Mouse (Mus musculus): ENCODE results near the gene Tor3a.
"Not testable (repeated sequence)": the region's sequence is repeated elsewhere in the genome, so short reads cannot be mapped to it uniquely, and the experiment has no call there.

Tor3a gene

GRCm38 (mm10) chr1:156669208-156669983 is 4.8 kb downstream of the Tor3a start:
- no peak for DNase-seq

DNA sequence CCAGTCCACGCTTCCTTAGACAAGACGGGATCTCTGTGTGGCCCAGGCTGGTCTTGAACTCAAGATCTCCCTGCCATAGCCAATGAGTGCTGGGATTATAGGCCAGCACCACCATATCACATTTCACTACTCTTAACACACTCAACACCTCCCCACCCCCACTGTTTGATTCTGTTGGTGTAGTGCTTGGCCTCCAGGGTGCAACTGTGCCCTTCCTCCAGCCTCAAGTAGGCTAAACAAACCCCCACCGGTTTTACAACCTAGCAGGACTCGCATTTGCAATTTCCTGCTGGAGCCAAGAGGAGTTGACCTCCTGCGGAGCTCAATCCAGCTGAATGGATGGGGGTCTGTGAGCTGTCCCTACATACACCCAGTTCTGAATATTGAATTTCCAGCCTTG is 5.6 kb downstream of the Tor3a start:
- DNase-seq: no peak

DNA sequence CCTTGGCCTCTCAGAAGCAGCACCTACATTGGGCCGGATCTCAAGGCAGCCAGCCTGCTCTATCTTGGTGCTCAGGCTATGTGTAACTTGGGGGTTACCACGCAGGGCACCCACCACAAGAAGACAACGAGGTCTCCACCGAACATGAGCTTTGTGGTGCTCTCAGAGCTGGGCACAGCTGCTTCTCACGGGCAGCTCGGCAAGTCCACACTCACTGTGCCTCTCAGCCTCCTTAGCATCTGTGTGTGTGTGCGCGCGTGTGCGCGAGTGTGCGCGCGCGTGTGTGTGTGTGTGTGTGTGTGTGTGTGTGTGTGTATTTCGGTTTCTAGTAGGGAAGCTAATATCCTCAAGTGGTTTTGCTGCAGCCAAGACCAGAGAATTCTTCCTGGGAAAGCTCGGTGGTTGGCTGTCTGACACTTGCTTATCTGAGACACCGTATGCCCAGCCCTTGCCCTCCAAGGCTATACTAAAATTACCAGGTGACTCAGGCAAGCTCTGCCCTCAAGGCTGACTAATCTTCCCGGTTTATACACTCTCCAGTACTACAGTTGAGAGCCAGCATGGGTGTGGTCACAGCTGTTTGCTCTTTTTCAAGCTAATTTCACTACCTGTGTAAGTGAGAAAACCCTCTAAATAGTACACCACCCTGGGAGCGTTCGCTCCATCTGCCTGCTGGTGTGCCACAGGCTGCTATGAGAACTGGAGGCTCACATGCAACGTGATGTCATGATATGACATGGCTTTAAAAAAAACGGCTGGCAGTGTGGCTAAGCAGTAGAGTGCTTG is 6.8 kb downstream of the Tor3a start:
- no peak for DNase-seq

DNA sequence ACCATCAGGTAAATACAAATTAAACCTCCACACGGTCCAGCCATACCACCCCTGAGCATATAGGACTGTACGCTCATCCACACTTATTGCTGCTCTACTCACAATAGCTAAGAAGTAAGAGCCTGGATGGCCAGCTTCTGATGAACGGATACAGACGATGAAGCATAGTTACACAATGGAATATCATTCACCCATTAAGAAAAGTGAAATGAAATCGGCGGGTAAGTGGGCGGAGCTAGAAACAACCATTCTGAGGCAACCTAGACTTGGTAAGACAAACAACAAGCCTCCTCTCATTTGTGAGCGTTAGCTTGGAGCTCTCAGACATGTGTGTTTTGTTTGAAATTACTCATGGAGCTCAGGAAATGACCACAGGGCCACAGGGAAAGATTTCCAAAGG is 8.4 kb downstream of the Tor3a start:
- no peak for DNase-seq

GRCm38 (mm10) chr1:156660660-156661236 is 13.4 kb downstream of the Tor3a start:
- not testable (repeated sequence) for DNase-seq

DNA sequence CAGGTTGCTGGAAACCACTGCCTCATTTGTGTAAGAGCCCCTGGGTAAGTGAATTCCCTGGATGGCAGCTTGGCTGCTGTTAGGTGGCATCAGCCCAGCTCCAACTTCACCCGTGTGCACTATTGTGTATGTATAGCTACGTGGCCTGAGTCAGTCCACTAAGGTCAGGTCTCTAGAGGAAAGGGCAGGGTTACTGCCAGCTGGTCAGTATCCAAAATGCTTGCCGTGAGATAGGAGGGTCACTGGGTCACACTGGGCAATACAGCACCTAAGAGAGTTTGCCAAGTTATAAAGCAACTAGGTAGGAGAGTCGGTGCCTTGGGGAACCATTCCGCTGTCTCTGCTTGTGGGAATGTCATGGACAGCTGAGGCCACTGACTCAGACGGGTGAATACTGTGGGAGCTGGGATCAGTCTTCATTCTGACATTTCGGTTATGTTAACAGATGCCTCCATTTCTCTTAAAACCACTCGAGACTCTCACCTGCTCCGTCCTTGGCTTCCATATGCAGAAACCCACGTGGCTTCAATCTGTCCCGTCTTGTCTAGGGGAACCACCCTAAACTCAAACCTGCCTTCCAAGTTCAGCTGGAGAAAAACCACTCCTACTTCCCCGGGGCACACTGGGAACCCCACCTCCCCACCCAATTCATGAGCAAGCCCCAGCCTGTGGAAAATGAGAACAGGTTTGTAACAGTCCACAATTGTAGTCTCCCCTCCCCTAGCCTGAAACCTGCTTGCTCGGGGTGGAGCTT is 14.1 kb downstream of the Tor3a start:
- no peak for DNase-seq

DNA sequence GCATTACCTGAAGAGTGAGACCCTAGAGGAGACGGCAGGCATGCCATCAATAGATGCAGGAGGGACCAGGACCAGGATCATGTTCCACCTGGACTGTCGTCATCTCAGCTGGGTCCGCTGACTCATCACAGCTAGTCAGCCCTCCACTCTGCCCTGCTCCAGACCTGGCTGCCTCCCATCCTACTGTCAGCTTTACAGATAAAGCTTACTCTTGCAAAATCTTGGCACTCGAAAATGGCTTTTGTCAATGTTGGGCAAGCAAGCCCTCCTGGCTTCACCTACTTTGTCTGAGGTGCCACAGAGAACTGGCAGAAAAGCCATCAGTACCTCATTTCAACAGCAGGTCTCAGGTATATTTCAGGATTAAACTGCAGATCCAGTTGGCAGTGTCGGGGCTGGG is 15.5 kb downstream of the Tor3a start:
- DNase-seq: peak; percentile 70

DNA sequence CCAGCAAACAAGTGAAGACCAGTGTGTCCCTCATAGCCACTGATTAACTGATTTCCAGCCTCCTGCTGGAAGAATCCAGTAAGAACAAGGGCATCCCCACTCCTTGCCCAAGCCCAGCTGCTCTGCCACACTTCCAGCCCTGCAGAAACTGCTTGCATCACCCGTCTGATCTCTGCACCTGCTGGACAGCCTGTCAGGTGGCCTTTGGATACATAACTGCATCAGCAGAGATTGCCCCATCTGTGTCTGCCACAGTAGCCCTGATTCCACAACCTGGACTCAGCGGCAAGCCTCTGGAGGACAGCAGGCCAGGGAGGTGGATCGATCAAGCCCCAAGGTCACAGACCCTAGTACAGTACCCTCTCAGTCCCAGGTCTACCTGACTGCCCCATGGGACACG is 16.6 kb downstream of the Tor3a start:
- peak in 1 of 2 experiments; percentile 9 for DNase-seq

DNA sequence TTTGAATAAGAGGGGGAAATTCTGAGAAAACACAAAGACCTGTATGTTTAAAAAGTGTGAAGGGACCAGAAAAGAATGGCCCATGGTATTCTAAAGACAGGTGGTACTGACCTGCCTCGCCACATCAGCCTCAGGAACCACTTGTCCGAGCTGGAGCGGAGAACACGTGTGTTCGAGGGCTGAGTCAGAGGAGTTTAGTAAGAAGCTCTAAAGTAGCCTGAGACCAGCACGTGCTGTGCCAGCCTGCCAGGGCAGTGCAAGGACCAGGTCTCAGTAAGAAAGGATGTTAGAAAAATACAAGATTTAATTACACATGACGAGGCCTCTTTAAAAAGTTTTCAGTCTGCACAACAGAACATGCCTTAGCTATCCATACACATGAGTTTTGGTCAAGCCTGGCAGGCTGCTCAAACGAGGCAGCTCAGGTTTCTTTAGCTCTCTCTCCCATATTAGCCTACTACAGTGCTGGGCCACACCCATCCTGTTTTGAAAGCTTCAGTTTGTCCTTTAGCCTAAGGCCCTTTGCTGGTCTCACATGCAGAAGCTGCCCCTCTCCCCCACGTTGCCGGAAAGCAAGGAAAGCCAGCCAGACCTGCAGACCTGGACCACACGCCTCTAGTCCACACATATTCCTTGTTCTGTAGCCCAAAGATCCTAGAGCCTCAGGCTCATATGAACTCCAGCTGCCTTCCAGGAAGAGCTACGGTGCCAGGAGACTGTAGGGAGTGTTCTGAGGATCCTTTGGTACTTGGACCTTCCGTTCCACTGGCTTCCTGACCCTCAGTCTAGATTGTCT is 19.2 kb downstream of the Tor3a start:
- DNase-seq: no peak

DNA sequence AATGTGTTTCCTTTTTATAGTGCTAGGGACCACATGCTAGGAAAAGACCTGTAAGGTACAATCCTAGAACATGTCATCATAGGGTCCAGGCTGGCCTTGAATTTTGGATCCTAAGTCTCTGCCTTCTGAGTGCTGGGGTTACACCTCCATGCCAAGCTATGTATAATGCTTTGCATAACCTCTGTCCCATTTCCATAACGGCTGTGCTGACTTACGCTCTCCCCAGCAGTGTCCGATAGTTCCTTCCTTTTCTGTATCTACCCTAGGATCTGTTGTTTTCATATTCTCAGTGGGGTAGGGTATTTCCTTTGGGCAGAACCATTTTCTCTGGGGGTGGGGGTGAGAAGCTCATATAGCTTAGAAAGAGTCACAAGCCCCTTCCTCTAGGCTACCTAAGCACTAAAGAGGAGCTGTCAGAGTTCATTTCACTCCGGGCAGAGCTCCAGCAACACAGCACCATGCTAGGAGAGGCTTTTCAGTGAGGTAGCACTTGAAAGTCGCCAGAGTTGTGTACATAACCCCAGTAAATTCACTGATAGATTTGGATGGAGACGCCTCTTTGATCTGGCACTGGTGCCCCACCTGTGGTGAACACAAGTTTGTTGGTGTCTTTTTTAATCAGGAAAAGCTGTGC is 21.9 kb downstream of the Tor3a start:
- DNase-seq: peak in 1 of 2 experiments; percentile 45

- DNase-seq: no peak
These were observed 23.5 kb downstream of the Tor3a start for GRCm38 (mm10) chr1:156650631-156651030.

- DNase-seq: no peak
These were observed 25.5 kb downstream of the Tor3a start for GRCm38 (mm10) chr1:156648705-156649104.

DNA sequence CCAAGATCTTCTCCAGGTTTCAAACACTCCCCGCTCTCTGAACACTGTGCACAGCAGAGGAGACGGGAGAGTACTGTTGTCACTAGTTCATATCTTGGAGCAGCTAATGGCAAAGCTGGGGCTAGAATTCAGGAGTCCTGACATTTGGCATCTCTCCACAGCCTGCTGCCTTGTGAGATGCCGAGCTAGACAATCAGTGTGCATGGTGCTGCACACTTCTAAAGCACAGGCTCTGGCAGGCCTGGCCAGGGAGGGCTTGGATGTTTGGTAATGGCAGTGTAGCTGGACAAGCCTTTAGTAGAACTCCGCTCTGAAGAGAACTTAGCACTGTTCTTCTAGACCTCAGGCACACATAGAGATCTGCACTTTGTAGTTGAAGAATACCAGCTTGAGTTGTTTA is 28.2 kb downstream of the Tor3a start:
- peak; percentile 70 to 72 for DNase-seq

DNA sequence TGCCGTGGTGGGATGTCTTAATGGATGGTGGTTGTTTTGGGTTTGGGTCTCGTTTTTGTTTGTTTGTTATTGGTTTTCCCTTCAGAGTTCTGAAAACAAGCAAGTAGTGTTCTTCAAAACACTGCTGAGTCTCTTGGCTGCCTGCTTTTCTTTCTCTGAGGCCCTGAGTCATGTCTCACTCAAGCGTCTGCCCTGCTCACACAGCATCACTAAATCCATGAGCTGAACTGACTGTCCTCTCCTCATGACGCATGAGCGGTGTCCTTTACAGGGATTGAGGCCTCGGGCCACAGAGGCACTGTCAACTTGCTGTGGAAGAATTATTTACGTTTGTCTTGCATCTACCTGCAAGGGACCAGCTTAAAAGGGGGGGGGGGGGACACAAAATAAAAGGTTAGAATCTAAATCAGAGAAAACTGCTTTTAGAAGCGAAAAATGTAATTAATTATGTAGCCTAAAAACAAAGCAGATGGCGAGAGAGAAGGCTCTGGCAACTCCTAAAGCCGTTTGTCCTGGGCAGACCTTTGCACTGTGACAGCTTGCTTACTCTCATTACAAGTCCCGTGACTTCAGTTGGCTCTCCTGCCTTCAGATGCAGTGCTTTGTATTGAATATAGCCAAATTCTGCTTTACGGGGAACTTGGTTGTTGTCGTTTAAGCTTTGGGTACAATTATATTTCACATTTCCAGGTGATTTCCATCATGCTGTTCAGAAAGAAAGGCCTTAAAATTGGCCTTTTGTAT is 29.2 kb downstream of the Tor3a start:
- DNase-seq: peak; percentile 67 to 70

- DNase-seq: no peak
These were observed 30.1 kb downstream of the Tor3a start for GRCm38 (mm10) chr1:156644061-156644460.

GRCm38 (mm10) chr1:156642813-156643212 is 31.3 kb downstream of the Tor3a start:
- no peak for DNase-seq

DNA sequence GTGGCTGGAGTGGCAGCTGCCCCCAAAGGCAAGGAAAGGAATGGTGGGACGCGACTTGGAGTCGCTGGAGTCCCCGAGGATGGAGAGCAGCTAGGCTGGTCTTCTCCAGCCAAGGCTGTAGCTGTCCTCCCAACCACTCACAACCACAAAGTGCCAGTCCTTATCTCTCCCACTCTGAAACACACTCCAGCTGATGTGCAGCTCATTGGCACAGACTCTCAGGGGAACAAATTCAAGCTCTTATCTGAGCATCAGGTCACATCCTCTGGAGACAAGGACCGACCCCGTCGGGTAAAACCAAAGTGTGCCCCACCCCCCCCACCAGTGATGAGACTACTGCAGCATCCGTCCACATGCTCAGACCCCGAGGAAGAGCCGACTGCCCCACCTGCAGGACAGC is 32.3 kb downstream of the Tor3a start:
- no peak for DNase-seq

GRCm38 (mm10) chr1:156640577-156640976 is 33.6 kb downstream of the Tor3a start:
- DNase-seq: no peak

- no peak for DNase-seq
These were observed 34.7 kb downstream of the Tor3a start for GRCm38 (mm10) chr1:156639455-156639854.

DNA sequence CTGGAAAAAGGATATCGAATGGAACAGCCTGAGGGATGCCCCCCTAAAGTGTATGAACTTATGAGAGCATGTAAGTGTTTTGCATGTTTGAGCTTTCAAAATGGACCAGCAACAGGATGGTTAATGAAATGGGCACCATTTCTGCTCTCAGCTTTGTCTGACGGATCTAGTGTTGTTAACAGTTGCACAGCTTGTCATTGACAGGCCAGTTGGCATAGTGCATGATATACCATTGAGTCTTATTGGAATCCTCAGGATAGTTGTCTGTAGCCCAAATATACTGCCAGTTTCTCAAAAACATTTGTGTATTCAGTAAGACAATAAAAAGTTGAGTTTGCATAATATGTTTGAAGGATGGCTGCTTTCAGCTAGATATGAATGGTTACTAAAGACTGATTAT is 39.0 kb downstream of the Tor3a start:
- DNase-seq: no peak

DNA sequence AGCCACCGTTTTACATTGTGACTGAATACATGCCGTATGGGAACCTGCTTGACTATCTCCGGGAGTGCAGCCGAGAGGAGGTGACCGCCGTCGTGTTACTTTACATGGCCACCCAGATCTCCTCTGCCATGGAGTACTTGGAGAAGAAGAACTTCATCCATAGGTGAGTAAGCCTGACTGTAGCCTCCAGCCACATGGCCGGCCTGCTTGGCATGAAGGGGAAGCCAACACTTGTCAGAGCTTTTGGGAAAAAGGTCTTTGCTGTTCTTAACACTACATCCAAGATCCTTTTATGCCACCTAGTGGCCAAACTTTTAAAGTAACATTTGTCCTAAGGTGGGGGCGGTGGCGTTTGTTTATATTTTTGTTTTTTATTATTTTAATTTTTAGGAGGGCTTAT is 41.1 kb downstream of the Tor3a start:
- peak; percentile 58 to 70 for DNase-seq

All from cerebellum, postnatal 14 days (tissue).